Mouse (Mus musculus) spleen, adult 2 months (tissue): ENCODE data around the gene Tnik. TPM values are rescaled to one million over a fixed set of nuclear protein-coding genes. Genes with fewer than 3 reads are reported as not detected.

ENCODE experiments used
- DNase-seq, 2 experiments: peaks; one replicate each; pipeline versions ENCODE4 v3.0.0 to v3.0.0-alpha.2; 2012 to 2021; ENCODE audit warnings: low spot score in 2 of 2, low read depth in 1 of 2
- H3K27ac ChIP-seq: fragments of 200-500 bp; 2 replicates; pipeline ENCODE4 v1.5.1; 2012; ENCODE audit warnings: low read length, inconsistent platforms; ENCODE audit not compliant: insufficient read depth
- H3K27me3 ChIP-seq: fragments of 200-500 bp; 2 replicates; pipeline ENCODE4 v1.6.1; 2012; ENCODE audit warnings: mild to moderate bottlenecking, moderate library complexity, low read length, inconsistent platforms; ENCODE audit not compliant: control insufficient read depth, insufficient read depth
- H3K36me3 ChIP-seq: fragments of 200-500 bp; 2 replicates; pipeline ENCODE4 v1.6.1; 2012; ENCODE audit warnings: mild to moderate bottlenecking, low read length, inconsistent platforms; ENCODE audit not compliant: control insufficient read depth, insufficient read depth
- H3K4me1 ChIP-seq: fragments of 200-500 bp; 2 replicates; pipeline ENCODE4 v1.6.1; 2011; ENCODE audit warnings: inconsistent platforms; ENCODE audit not compliant: control insufficient read depth, insufficient read depth, insufficient read length
- H3K4me3 ChIP-seq: fragments of 200-500 bp; 2 replicates; pipeline ENCODE4 v1.5.1; 2011; ENCODE audit warnings: mild to moderate bottlenecking, inconsistent platforms; ENCODE audit not compliant: insufficient read depth, insufficient read length; ENCODE audit errors: extremely low read depth
- CTCF ChIP-seq: fragments of 200-500 bp; IDR thresholded peaks from 2 replicates; pipeline ENCODE4 v1.5.1; 2011; ENCODE audit warnings: mild to moderate bottlenecking, inconsistent platforms; ENCODE audit not compliant: insufficient read depth, insufficient read length, insufficient replicate concordance; ENCODE audit errors: extremely low read depth
- POLR2A ChIP-seq: fragments of 200-500 bp; IDR thresholded peaks from 2 replicates; pipeline ENCODE4 v1.6.1; 2011; ENCODE audit warnings: low read depth, low read length, inconsistent platforms
- WGBS: fragments of 180-500 bp; shearing (Covaris S2); methylation state at CpG from one replicate; pipeline ENCODE4 v1.1.7; 2018; 5-methylcytosine and 5-hydroxymethylcytosine counted together
- polyA plus RNA-seq: library from polyadenylated mRNA; depleted of rRNA; stranded (reverse); fragments of >200 nt; gene quantifications from 2 replicates; pipeline ENCODE4 v1.2.3, GENCODE M21; 2012

Gene Tnik
- polyA plus RNA-seq, 1 experiment: 5.5 TPM

- peaks cover 4% of the 10 kb centered on the region; the same call in 1 of the 2 replicates for H3K4me1 ChIP-seq
- no peak overlapping the region for H3K4me3 ChIP-seq
- TF ChIP-seq CTCF (no peak), POLR2A (no peak)
- WGBS: 81% methylated on average over 12 of the region's 12 CpGs
- no peaks in the 10 kb centered on the region for H3K36me3 ChIP-seq
- DNase-seq: no peak
- H3K27ac ChIP-seq: no peak overlapping the region
- no peaks in the 10 kb centered on the region for H3K27me3 ChIP-seq
Measured at GRCm38 (mm10) chr3:28408859-28409459, 145.9 kb downstream of the Tnik start.

GRCm38 (mm10) chr3:28410269-28410668, 147.3 kb downstream of the Tnik start:
- WGBS: 79% methylated on average over 3 of the region's 3 CpGs
- Histone ChIP-seq H3K27me3 (no peaks in the 10 kb centered on the region), H3K4me1 (peaks cover 4% of the 10 kb centered on the region; the same call in 1 of the 2 replicates), H3K36me3 (no peaks in the 10 kb centered on the region), H3K4me3 (no peak overlapping the region), H3K27ac (no peak overlapping the region)
- no peak for DNase-seq
- no peak for TF ChIP-seq POLR2A

GRCm38 (mm10) chr3:28415986-28416385, 153.0 kb downstream of the Tnik start:
- no peak overlapping the region for H3K4me3 ChIP-seq
- TF ChIP-seq CTCF: no peak
- TF ChIP-seq POLR2A: no peak
- no peaks in the 10 kb centered on the region for H3K27me3 ChIP-seq
- H3K27ac ChIP-seq: no peak overlapping the region
- H3K36me3 ChIP-seq: no peaks in the 10 kb centered on the region
- H3K4me1 ChIP-seq: no peaks in the 10 kb centered on the region
- 85% methylated on average over 2 of the region's 2 CpGs for WGBS
- no peak for DNase-seq

- no peak for DNase-seq
- Histone ChIP-seq H3K27me3 (no peaks in the 10 kb centered on the region), H3K27ac (no peak overlapping the region), H3K36me3 (no peaks in the 10 kb centered on the region), H3K4me1 (no peaks in the 10 kb centered on the region), H3K4me3 (no peak overlapping the region)
- TF ChIP-seq CTCF (no peak), POLR2A (no peak)
- 87% methylated on average over 5 of the region's 5 CpGs for WGBS
Measured at GRCm38 (mm10) chr3:28417091-28417715, 154.2 kb downstream of the Tnik start.

- 91% methylated on average over 6 of the region's 6 CpGs for WGBS
- no peaks in the 10 kb centered on the region for H3K27me3 ChIP-seq
- no peak overlapping the region for H3K27ac ChIP-seq
- no peaks in the 10 kb centered on the region for H3K4me1 ChIP-seq
- H3K4me3 ChIP-seq: no peak overlapping the region
- no peaks in the 10 kb centered on the region for H3K36me3 ChIP-seq
- no peak for DNase-seq
- TF ChIP-seq CTCF (no peak), POLR2A (no peak)
Measured at GRCm38 (mm10) chr3:28420194-28420593, 157.2 kb downstream of the Tnik start.

- WGBS: 63% methylated on average over 3 of the region's 3 CpGs
- Histone ChIP-seq H3K4me3 (no peak overlapping the region), H3K27me3 (no peaks in the 10 kb centered on the region), H3K27ac (no peak overlapping the region), H3K36me3 (no peaks in the 10 kb centered on the region), H3K4me1 (no peaks in the 10 kb centered on the region)
- no peak for DNase-seq
- TF ChIP-seq CTCF (no peak), POLR2A (no peak)
Measured at GRCm38 (mm10) chr3:28420698-28421097, 157.7 kb downstream of the Tnik start.

- Histone ChIP-seq H3K36me3 (no peaks in the 10 kb centered on the region), H3K4me3 (no peak overlapping the region), H3K27me3 (no peaks in the 10 kb centered on the region), H3K27ac (no peak overlapping the region), H3K4me1 (no peaks in the 10 kb centered on the region)
- no peak for DNase-seq
- TF ChIP-seq POLR2A (no peak), CTCF (no peak)
- 84% methylated on average over 6 of the region's 6 CpGs for WGBS
Measured at GRCm38 (mm10) chr3:28421798-28422197, 158.8 kb downstream of the Tnik start.
